Mouse (Mus musculus): ENCODE results near the gene Cyren. TPM values are rescaled to one million over a fixed set of nuclear protein-coding genes. Genes with fewer than 3 reads are reported as not detected.

Gene Cyren
- polyA plus RNA-seq, 1 experiment from 2014 or later = 5.7 TPM

DNA sequence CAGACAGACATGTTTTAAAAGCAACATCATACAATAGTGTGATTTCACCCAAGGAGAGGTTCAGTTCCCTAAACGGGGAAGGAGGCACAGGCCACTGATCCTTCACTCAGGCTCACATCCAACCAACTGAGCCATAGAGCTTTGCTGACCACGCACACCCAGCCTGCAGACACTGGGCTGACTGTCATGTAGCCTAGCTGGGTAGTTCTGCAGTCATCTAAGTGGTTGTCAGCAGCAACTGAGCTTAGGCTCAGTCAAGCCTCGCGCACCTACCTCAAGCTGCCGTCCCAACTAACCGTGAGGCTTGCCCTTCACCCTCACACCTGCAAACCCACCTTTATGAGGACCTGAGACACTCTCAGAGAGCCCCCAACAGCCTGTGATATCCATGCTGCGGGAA lies 5.9 kb downstream of the Cyren start:
- no peaks in the 10 kb centered on the region for H3K27me3 ChIP-seq (ENCODE audit: control insufficient read depth, insufficient read depth, low read depth, low read length)
- no peak overlapping the region for H3K27ac ChIP-seq (ENCODE audit: low read length)
- no peaks in the 10 kb centered on the region for H3K9me3 ChIP-seq (replicated peaks; ENCODE audit: control insufficient read depth, low read length)
- no peak overlapping the region for H3K4me3 ChIP-seq (ENCODE audit: low read depth, low read length)
- H3K9ac ChIP-seq (ENCODE audit: low read depth, low read length) = no peak overlapping the region
- WGBS (ENCODE audit: insufficient replicate concordance) = 73% methylated on average over 7 of the region's 7 CpGs
- peaks cover 64% of the 10 kb centered on the region for H3K4me1 ChIP-seq (ENCODE audit: control insufficient read depth, low read depth, low read length)
- no peak overlapping the region for H3K4me2 ChIP-seq (ENCODE audit: low read depth, low read length)
- H3K36me3 ChIP-seq (ENCODE audit: control insufficient read depth, insufficient read depth) = no peaks in the 10 kb centered on the region
- ATAC-seq (ENCODE audit: low read depth) = no peak

DNA sequence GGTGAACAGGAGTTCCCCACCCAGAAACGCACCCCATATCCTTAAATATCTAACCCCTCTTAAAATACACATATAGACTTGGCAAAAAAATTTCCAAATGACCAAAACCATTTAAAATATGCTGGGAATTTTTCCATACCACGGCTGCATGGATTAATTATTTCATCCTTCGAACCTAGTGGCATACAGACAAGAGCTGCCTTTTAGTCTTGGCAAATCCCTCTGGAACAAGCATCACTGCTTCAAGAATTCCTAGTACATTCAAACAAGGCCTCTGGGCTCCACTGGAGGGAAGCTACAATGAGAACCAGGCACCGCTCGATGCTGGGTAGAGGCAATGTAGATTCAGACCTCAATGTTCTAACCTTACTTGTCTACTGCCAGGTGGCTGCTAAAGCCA lies 7.1 kb downstream of the Cyren start:
- Histone ChIP-seq H3K4me1 (ENCODE audit: control insufficient read depth, low read depth, low read length) (peaks cover 63% of the 10 kb centered on the region), H3K4me2 (ENCODE audit: low read depth, low read length) (no peak overlapping the region), H3K4me3 (ENCODE audit: low read depth, low read length) (no peak overlapping the region), H3K9ac (ENCODE audit: low read depth, low read length) (no peak overlapping the region), H3K9me3 (replicated peaks; ENCODE audit: control insufficient read depth, low read length) (no peaks in the 10 kb centered on the region), H3K36me3 (ENCODE audit: control insufficient read depth, insufficient read depth) (no peaks in the 10 kb centered on the region), H3K27me3 (ENCODE audit: control insufficient read depth, insufficient read depth, low read depth, low read length) (no peaks in the 10 kb centered on the region), H3K27ac (ENCODE audit: low read length) (no peak overlapping the region; the same call in 1 of the 2 replicates)
- ATAC-seq (ENCODE audit: low read depth) = no peak
- 68% methylated on average over 5 of the region's 5 CpGs for WGBS (ENCODE audit: insufficient replicate concordance)

DNA sequence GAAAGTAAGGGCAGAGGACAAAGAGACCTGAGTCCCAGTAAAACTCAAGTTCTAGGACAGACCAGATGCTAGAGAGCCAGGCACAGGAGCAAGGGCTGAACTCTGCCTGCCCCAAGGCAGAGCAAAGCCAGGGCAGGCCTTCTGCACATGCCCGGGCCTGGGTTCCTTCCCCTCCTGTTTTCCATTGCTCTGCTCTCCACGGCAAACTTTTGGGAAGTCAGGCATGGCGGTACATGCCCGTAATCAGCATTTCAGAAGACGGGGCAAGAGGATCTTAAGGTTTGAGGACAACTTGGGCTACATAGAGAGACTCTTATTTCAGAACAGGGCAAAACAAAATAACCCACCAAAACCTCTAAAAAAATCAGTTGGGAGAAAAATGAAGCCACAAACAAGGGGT lies 7.7 kb downstream of the Cyren start:
- Histone ChIP-seq H3K27ac (ENCODE audit: low read length) (peak overlapping the region; percentile 61), H3K4me2 (ENCODE audit: low read depth, low read length) (no peak overlapping the region), H3K27me3 (ENCODE audit: control insufficient read depth, insufficient read depth, low read depth, low read length) (no peaks in the 10 kb centered on the region), H3K4me1 (ENCODE audit: control insufficient read depth, low read depth, low read length) (peaks cover 63% of the 10 kb centered on the region), H3K9me3 (replicated peaks; ENCODE audit: control insufficient read depth, low read length) (no peaks in the 10 kb centered on the region), H3K4me3 (ENCODE audit: low read depth, low read length) (no peak overlapping the region), H3K36me3 (ENCODE audit: control insufficient read depth, insufficient read depth) (no peaks in the 10 kb centered on the region), H3K9ac (ENCODE audit: low read depth, low read length) (peak overlapping the region; percentile 44; the same call in 1 of the 2 replicates)
- WGBS (ENCODE audit: insufficient replicate concordance) = 46% methylated on average over 5 of the region's 5 CpGs
- no peak for ATAC-seq (ENCODE audit: low read depth)

DNA sequence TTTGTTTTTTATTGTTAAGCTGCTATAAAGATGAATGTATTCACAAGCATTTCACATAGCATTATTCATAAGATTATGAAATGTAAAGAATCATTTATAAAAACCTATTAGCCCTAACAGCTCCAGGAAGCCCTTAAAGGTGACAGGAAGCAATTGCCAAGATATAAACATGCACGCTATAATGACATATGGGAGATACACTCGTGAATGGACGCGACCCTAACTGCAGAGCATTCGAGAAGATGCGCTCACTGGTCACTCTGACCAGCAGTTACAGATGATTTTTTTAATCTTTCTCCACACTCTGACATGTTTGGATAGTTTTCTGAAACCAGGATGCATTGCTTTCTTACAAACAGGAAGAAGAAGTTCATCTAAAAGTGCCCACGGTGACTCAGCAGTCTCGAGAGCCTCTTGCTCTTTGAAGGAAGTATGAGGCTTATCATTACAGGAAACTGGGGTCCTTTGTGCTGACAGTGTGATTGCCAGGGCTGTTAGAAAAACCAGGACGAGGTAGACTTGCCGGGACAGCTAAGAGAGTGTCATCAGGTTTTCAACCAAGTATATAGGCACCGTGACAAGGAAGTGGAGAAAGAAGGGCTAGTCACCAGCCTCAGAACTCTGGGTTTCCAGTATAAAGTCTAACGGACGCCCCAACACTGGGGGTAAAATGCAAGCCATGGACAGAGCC lies 8.5 kb downstream of the Cyren start:
- no peaks in the 10 kb centered on the region for H3K27me3 ChIP-seq (ENCODE audit: control insufficient read depth, insufficient read depth, low read depth, low read length)
- 11% methylated on average over 13 of the region's 13 CpGs for WGBS (ENCODE audit: insufficient replicate concordance)
- H3K9me3 ChIP-seq (replicated peaks; ENCODE audit: control insufficient read depth, low read length) = no peaks in the 10 kb centered on the region
- H3K27ac ChIP-seq (ENCODE audit: low read length) = peak overlapping the region; percentile 61
- H3K4me3 ChIP-seq (ENCODE audit: low read depth, low read length) = peak overlapping the region; percentile 29
- H3K36me3 ChIP-seq (ENCODE audit: control insufficient read depth, insufficient read depth) = no peaks in the 10 kb centered on the region
- H3K4me1 ChIP-seq (ENCODE audit: control insufficient read depth, low read depth, low read length) = peaks cover 55% of the 10 kb centered on the region
- peak; percentile 58 for ATAC-seq (ENCODE audit: low read depth)
- peak overlapping the region; percentile 63 for H3K4me2 ChIP-seq (ENCODE audit: low read depth, low read length)
- H3K9ac ChIP-seq (ENCODE audit: low read depth, low read length) = peak overlapping the region; percentile 44

DNA sequence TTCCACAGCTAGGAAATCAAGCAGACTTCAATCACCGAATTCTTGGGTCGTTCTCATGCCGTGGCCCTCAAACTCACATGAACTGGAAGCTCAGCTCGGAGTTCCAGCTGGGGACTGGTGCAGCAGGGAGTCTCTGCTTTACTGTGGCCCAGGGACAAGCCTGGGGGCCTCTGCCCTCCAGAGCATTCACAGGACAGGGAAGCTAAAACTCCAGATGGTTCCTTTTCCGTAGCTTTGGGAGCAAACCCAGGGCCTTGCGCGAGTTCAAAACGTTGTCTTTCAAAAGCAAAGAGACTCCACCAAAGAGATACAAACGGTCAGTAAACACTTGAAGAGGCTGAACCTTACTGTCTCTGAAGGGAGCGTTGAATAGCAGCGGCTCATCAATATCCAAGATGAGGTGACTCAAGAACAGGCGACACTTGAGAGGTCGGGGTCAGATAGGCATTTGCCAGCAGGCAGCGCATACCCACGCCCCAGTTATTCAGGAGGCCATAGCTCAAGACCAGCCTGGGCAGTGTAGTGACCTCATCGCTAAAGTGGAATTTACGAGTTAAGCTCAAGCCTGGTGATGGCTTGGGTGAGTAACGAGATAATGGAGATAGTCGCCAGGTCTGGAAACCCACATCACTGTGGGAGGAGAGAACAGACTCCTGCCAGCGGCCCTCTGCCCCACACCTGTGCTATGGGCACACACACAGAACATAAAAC lies 9.2 kb downstream of the Cyren start:
- Histone ChIP-seq H3K4me1 (ENCODE audit: control insufficient read depth, low read depth, low read length) (peaks cover 48% of the 10 kb centered on the region), H3K27me3 (ENCODE audit: control insufficient read depth, insufficient read depth, low read depth, low read length) (no peaks in the 10 kb centered on the region), H3K36me3 (ENCODE audit: control insufficient read depth, insufficient read depth) (no peaks in the 10 kb centered on the region), H3K4me2 (ENCODE audit: low read depth, low read length) (peak overlapping the region; percentile 63; the same call in 1 of the 2 replicates), H3K27ac (ENCODE audit: low read length) (peak overlapping the region; percentile 61), H3K9ac (ENCODE audit: low read depth, low read length) (peak overlapping the region; percentile 44; the same call in 1 of the 2 replicates), H3K4me3 (ENCODE audit: low read depth, low read length) (no peak overlapping the region), H3K9me3 (replicated peaks; ENCODE audit: control insufficient read depth, low read length) (no peaks in the 10 kb centered on the region)
- no peak for ATAC-seq (ENCODE audit: low read depth)
- 49% methylated on average over 20 of the region's 20 CpGs for whole genome bisulfite sequencing (ENCODE audit: insufficient replicate concordance)

DNA sequence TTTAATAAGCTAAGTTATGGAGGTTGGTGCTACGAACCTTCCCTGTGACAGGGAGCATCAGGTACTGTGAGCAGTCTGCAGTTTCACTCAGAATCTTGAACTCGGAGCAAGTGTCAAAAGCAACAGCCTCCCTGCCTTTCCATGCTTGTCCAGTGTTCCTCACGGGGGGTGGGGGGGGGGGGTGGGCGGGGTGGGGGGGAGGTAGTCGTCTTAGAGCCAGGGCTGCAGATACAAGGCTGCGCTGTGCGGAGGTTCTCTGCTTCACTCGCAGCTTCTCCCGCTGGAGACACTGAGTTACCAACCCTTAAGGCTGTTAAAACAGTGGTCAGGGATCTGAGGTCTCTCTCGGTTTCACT lies 9.9 kb downstream of the Cyren start:
- H3K4me1 ChIP-seq (ENCODE audit: control insufficient read depth, low read depth, low read length) = peaks cover 48% of the 10 kb centered on the region
- 56% methylated on average over 10 of the region's 10 CpGs for WGBS (ENCODE audit: insufficient replicate concordance)
- no peaks in the 10 kb centered on the region for H3K27me3 ChIP-seq (ENCODE audit: control insufficient read depth, insufficient read depth, low read depth, low read length)
- no peak overlapping the region for H3K4me3 ChIP-seq (ENCODE audit: low read depth, low read length)
- no peak overlapping the region for H3K4me2 ChIP-seq (ENCODE audit: low read depth, low read length)
- no peaks in the 10 kb centered on the region for H3K36me3 ChIP-seq (ENCODE audit: control insufficient read depth, insufficient read depth)
- no peak overlapping the region for H3K9ac ChIP-seq (ENCODE audit: low read depth, low read length)
- no peak overlapping the region; the same call in 1 of the 2 replicates for H3K27ac ChIP-seq (ENCODE audit: low read length)
- H3K9me3 ChIP-seq (replicated peaks; ENCODE audit: control insufficient read depth, low read length) = no peaks in the 10 kb centered on the region
- ATAC-seq (ENCODE audit: low read depth) = no peak

DNA sequence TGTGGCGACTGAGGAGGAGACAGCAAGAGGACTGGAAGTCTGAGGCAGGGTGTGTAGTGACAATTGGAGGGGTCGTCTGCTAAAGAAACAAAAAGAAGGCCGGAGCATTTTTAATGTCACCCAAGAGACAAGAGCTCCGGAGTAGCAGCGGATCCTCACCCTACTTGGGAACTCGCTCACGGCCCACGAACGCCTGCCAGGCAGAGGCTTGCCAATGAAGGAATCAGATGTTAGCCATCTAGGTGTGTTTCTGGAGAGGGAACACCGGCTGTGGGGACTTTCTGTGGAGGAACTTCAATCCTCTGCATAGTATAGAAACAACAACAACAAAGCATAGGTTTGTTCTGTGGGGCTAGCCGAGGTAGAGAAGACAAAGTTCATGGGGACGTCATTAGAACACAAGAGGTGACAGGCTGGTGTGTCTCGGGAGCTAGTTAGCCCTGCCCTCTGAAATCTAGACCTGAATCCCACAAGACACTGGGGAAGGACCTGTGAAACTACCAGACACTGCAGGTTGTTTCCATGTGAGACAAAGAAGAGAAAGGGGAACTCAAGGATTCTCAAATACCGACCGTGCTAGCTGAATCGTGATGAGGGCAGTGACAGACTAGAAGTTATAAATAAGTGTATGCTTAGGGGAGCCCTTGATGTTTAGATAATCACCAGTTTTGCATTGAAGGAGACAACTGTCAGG lies 10.4 kb downstream of the Cyren start:
- Histone ChIP-seq H3K4me2 (ENCODE audit: low read depth, low read length) (no peak overlapping the region), H3K36me3 (ENCODE audit: control insufficient read depth, insufficient read depth) (no peaks in the 10 kb centered on the region), H3K4me3 (ENCODE audit: low read depth, low read length) (no peak overlapping the region), H3K9me3 (replicated peaks; ENCODE audit: control insufficient read depth, low read length) (no peaks in the 10 kb centered on the region), H3K27ac (ENCODE audit: low read length) (0 out of 2 replicates have a peak overlapping the region, but pooled peaks have one; percentile 20), H3K4me1 (ENCODE audit: control insufficient read depth, low read depth, low read length) (peaks cover 48% of the 10 kb centered on the region), H3K27me3 (ENCODE audit: control insufficient read depth, insufficient read depth, low read depth, low read length) (no peaks in the 10 kb centered on the region), H3K9ac (ENCODE audit: low read depth, low read length) (peak overlapping the region; percentile 10; the same call in 1 of the 2 replicates)
- 65% methylated on average over 16 of the region's 16 CpGs for WGBS (ENCODE audit: insufficient replicate concordance)
- no peak for ATAC-seq (ENCODE audit: low read depth)

DNA sequence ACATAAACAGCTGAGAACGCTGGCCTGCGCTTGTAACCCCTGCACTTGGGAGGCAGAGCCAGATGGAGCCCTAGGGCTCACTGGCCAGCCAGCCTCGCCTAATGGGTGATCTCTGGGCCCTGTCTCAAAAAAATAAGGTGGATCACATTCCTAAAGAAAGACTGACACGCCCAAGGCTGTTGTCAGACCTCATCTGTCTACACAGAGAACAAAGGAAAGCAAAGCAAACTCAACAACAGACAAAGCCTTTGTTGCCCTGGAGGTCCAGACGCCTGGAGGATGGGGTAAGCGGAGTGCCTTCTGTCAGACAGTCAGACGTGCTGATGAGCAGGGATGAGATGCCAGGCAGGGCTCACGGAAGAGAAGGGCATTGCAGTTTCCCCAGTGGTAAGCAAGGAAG lies 11.1 kb downstream of the Cyren start:
- Histone ChIP-seq H3K9ac (ENCODE audit: low read depth, low read length) (no peak overlapping the region), H3K4me3 (ENCODE audit: low read depth, low read length) (no peak overlapping the region), H3K4me2 (ENCODE audit: low read depth, low read length) (no peak overlapping the region), H3K9me3 (replicated peaks; ENCODE audit: control insufficient read depth, low read length) (no peaks in the 10 kb centered on the region), H3K27me3 (ENCODE audit: control insufficient read depth, insufficient read depth, low read depth, low read length) (no peaks in the 10 kb centered on the region), H3K36me3 (ENCODE audit: control insufficient read depth, insufficient read depth) (no peaks in the 10 kb centered on the region), H3K4me1 (ENCODE audit: control insufficient read depth, low read depth, low read length) (peaks cover 48% of the 10 kb centered on the region), H3K27ac (ENCODE audit: low read length) (no peak overlapping the region)
- 72% methylated on average over 8 of the region's 8 CpGs for WGBS (ENCODE audit: insufficient replicate concordance)
- ATAC-seq (ENCODE audit: low read depth) = no peak

Data from liver, embryonic 16.5 days (tissue).